Mouse (Mus musculus) kidney, postnatal 0 days (tissue): ENCODE measurements around the gene Itgb3. TPM values are rescaled to one million over a fixed set of nuclear protein-coding genes. Genes with fewer than 3 reads are reported as not detected.

Experiments used
- ATAC-seq: fragments of 200-750 bp; cut with Nextera tagmentation; replicated peaks from 2 replicates; pipeline ENCODE4 v1.8.0; 2017; ENCODE audit warnings: low read depth, moderate number of reproducible peaks, moderate TSS enrichment, moderate library complexity; ENCODE audit not compliant: low FRiP score
- DNase-seq: peaks from one replicate; pipeline ENCODE4 v3.0.0-alpha.2; 2016; ENCODE audit warnings: low spot score
- H3K27ac ChIP-seq: fragments of 300-500 bp; sonication (generic); 2 replicates; pipeline ENCODE4 v1.5.1; 2014; ENCODE audit warnings: mild to moderate bottlenecking
- H3K27me3 ChIP-seq: fragments of 300-500 bp; sonication (generic); 2 replicates; pipeline ENCODE4 v1.6.1; 2014; ENCODE audit warnings: low read length, mixed read lengths; ENCODE audit not compliant: insufficient read depth
- H3K36me3 ChIP-seq: fragments of 300-500 bp; sonication (generic); 2 replicates; pipeline ENCODE4 v1.6.1; 2014; ENCODE audit warnings: low read length, mixed read lengths; ENCODE audit not compliant: insufficient read depth
- H3K4me1 ChIP-seq: fragments of 300-500 bp; sonication (generic); replicated peaks from 2 replicates; pipeline ENCODE4 v1.6.1; 2014; ENCODE audit warnings: antibody characterized with exemption, low read length, mixed read lengths; ENCODE audit not compliant: insufficient read depth
- H3K4me2 ChIP-seq: fragments of 300-500 bp; sonication (generic); 2 replicates; pipeline ENCODE4 v1.6.1; 2014; ENCODE audit warnings: mild to moderate bottlenecking, low read length, moderate library complexity, mixed read lengths
- H3K4me3 ChIP-seq: fragments of 300-500 bp; sonication (generic); replicated peaks from 2 replicates; pipeline ENCODE4 v1.5.1; 2014; ENCODE audit warnings: low read depth, low read length
- H3K9ac ChIP-seq: fragments of 300-500 bp; sonication (generic); 2 replicates; pipeline ENCODE4 v1.6.1; 2014; ENCODE audit warnings: low read depth, low read length
- H3K9me3 ChIP-seq: fragments of 300-500 bp; sonication (generic); replicated peaks from 2 replicates; pipeline ENCODE4 v1.6.1; 2016; ENCODE audit warnings: low read length, inconsistent platforms, mixed read lengths
- CTCF ChIP-seq: IDR thresholded peaks from 2 replicates; pipeline ENCODE4 v1.5.1; 2016; ENCODE audit warnings: antibody characterized with exemption, low read depth, mild to moderate bottlenecking, moderate library complexity
- WGBS: fragments of 180-500 bp; shearing (Covaris S2); extraction: QIAGEN DNeasy Blood & Tissue Kit; methylation state at CpG from one replicate; pipeline ENCODE4 v1.1.7; 2014; 5-methylcytosine and 5-hydroxymethylcytosine counted together
- polyA plus RNA-seq: library from polyadenylated mRNA; unstranded; fragments of >200 nt; fragmentation: Nextera tagmentation; extraction: Ambion mirVana; gene quantifications from 2 replicates; pipeline ENCODE4 v1.2.1, GENCODE M21; 2015

Itgb3 gene
- polyA plus RNA-seq, 1 experiment from 2014 or later = 0.95 TPM

- 48% methylated on average over 2 of the region's 2 CpGs for WGBS
These were observed 35.2 kb upstream of the Itgb3 start for GRCm38 (mm10) chr11:104572566-104572965.

GRCm38 (mm10) chr11:104576772-104577612 is 30.8 kb upstream of the Itgb3 start:
- H3K27me3 ChIP-seq = no peaks in the 10 kb centered on the region
- H3K4me1 ChIP-seq = 0 out of 2 replicates have a peak, but pooled peaks cover 4% of the 10 kb centered on the region
- no peak overlapping the region for H3K4me3 ChIP-seq
- H3K36me3 ChIP-seq = no peaks in the 10 kb centered on the region
- no peak for TF ChIP-seq CTCF
- no peak overlapping the region for H3K27ac ChIP-seq
- H3K9me3 ChIP-seq = no peaks in the 10 kb centered on the region
- no peak overlapping the region for H3K9ac ChIP-seq
- no peak for ATAC-seq
- WGBS = 37% methylated on average over 10 of the region's 10 CpGs
- H3K4me2 ChIP-seq = no peak overlapping the region
- no peak for DNase-seq

More at GRCm38 (mm10) chr11:104572566-104572965, 35.2 kb upstream of the Itgb3 start:
- Histone ChIP-seq H3K36me3 (no peaks in the 10 kb centered on the region), H3K27me3 (no peaks in the 10 kb centered on the region), H3K4me2 (no peak overlapping the region), H3K27ac (no peak overlapping the region), H3K9ac (no peak overlapping the region), H3K4me1 (no peaks in the 10 kb centered on the region), H3K9me3 (no peaks in the 10 kb centered on the region), H3K4me3 (no peak overlapping the region)
- no peak for ATAC-seq
- no peak for TF ChIP-seq CTCF
- DNase-seq = no peak

GRCm38 (mm10) chr11:104578074-104578473 is 29.7 kb upstream of the Itgb3 start:
- no peak overlapping the region for H3K27ac ChIP-seq
- WGBS = 54% methylated on average over 5 of the region's 5 CpGs
- H3K27me3 ChIP-seq = no peaks in the 10 kb centered on the region
- TF ChIP-seq CTCF = no peak
- no peak; the same call in 1 of the 2 replicates for ATAC-seq
- DNase-seq = no peak
- no peaks in the 10 kb centered on the region for H3K36me3 ChIP-seq
- no peak overlapping the region for H3K4me3 ChIP-seq
- H3K4me2 ChIP-seq = no peak overlapping the region
- H3K9me3 ChIP-seq = no peaks in the 10 kb centered on the region
- no peak overlapping the region for H3K9ac ChIP-seq
- H3K4me1 ChIP-seq = 0 out of 2 replicates have a peak, but pooled peaks cover 4% of the 10 kb centered on the region

- 0 out of 2 replicates have a peak, but pooled peaks cover 4% of the 10 kb centered on the region for H3K4me1 ChIP-seq
- no peak for DNase-seq
- no peak overlapping the region for H3K27ac ChIP-seq
- H3K9me3 ChIP-seq = no peaks in the 10 kb centered on the region
- 89% methylated on average over 9 of the region's 9 CpGs for WGBS
- H3K27me3 ChIP-seq = no peaks in the 10 kb centered on the region
- no peak for ATAC-seq
- H3K36me3 ChIP-seq = no peaks in the 10 kb centered on the region
- no peak overlapping the region for H3K4me3 ChIP-seq
- no peak for TF ChIP-seq CTCF
- H3K9ac ChIP-seq = no peak overlapping the region
- H3K4me2 ChIP-seq = no peak overlapping the region
These were observed 28.7 kb upstream of the Itgb3 start for GRCm38 (mm10) chr11:104579084-104579483.

DNA sequence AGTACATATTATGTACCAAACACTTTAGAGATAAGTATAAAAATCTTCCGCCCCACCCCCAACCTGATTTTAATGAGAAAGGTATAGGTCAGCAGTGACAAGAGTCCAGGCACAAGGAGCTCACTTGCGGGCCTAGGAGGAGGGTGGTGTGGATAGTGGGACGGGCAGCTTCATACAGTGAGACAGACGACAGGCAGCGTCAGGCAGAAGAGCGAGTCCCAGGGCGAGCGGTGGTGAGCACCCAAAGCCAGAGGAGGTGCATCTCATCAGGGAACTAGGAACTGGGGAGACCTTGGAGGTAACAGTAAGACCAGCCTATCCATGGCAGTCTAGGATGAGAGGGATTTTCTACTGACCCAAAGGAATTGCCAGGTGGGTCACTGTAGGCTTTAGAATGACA is 28.2 kb upstream of the Itgb3 start:
- Histone ChIP-seq H3K36me3 (no peaks in the 10 kb centered on the region), H3K9ac (no peak overlapping the region), H3K4me2 (no peak overlapping the region), H3K4me1 (0 out of 2 replicates have a peak, but pooled peaks cover 4% of the 10 kb centered on the region), H3K4me3 (no peak overlapping the region), H3K27ac (no peak overlapping the region), H3K9me3 (no peaks in the 10 kb centered on the region), H3K27me3 (no peaks in the 10 kb centered on the region)
- WGBS = 97% methylated on average over 8 of the region's 8 CpGs
- no peak for TF ChIP-seq CTCF
- ATAC-seq (no peak), DNase-seq (no peak)

GRCm38 (mm10) chr11:104580091-104580490 is 27.7 kb upstream of the Itgb3 start:
- 0 out of 2 replicates have a peak, but pooled peaks cover 4% of the 10 kb centered on the region for H3K4me1 ChIP-seq
- ATAC-seq = no peak
- peak; percentile 76 for DNase-seq
- no peaks in the 10 kb centered on the region for H3K9me3 ChIP-seq
- H3K4me3 ChIP-seq = no peak overlapping the region
- no peak for TF ChIP-seq CTCF
- H3K9ac ChIP-seq = no peak overlapping the region
- no peaks in the 10 kb centered on the region for H3K36me3 ChIP-seq
- no peaks in the 10 kb centered on the region for H3K27me3 ChIP-seq
- H3K27ac ChIP-seq = no peak overlapping the region
- H3K4me2 ChIP-seq = no peak overlapping the region
- 57% methylated on average over 6 of the region's 6 CpGs for WGBS
